Mouse (Mus musculus): ENCODE measurements at regions not wholly inside any gene's neighbourhood (a gene's known extent, or its start where the extent isn't known, plus 50 kb on each side); places are given as distances from the start of the nearest gene placed in this dataset.

DNA sequence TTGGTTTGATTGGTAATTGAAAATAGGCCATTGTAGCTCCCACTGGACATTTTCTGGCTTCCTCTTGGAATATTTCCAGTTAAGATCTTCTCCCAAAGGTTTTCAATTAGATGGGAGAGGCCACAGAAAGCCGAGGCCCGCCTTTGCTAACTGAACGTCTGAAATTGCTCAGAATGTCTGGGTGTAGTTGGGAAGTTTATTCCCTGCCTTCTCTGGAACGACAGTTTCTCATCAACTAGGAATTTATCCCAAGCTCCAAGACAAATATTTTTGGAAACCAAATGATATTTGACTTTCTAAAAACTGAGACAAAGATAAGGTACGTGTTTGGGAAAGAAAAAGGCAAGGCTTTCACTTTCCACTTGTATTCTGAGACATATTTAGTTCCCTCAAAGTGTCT is 414.4 kb downstream of the Ttll7 start:
- DNase-seq (ENCODE audit: low spot score in 2 of 2): no peak

DNA sequence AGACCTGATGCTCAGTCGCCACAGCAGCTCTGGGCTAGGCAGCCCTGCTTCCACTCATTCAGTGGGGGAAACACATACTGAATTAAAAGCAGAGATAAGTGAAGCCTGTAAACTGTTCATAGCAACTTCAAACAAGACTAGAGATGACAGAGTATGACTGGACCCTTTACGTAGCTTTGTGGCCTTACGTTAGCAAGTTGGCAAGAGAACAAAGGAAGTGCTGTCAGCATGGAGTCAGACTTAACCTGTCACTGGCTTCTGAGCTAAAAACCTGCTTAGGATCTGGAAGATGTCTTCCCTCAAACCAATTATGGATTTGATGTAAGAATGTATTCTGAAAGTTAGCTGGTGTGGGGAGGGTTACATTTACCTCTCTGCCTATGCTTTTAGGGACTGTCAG is 421.3 kb downstream of the Ttll7 start:
- DNase-seq (ENCODE audit: low spot score in 2 of 2): no peak

DNA sequence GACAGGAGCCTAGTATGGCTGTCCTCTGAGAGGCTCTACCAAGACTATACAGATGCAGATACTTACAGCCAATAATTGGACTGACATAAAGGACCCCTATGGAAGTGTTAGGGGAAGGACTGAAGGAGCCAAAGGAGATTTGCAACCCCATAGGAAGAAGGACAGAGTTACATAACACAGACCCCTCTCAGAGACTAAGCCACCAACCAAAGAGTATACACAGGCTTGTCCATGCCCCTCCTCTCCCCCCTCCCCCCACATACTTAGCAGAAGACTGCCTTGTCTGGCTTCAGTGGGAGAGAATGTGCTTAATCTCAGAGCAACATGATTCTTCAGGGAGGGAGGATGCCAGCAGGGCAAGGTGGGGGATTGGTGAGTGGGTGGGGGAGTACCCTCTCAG is 426.4 kb downstream of the Ttll7 start:
- DNase-seq (ENCODE audit: low spot score in 2 of 2): no peak

DNA sequence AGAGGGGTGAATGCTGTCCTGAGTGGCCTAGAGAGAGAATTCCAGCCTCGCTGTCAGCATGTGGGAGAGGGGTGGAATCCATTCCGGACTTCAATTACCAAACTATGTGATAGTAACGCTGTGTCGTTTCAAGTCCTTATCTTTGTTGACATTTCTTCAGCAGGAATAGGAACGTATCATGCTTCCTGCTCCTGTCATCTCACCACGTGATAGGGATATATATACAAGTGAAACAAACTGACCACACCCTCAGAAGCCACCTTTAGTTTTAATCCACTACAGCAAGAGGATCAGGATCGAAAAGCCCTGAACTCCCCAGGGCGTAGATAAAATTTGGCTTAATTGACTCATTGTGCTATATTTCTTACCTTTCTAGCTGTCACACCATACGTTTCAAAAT is 431.6 kb downstream of the Ttll7 start:
- DNase-seq (ENCODE audit: low spot score in 2 of 2): no peak

DNA sequence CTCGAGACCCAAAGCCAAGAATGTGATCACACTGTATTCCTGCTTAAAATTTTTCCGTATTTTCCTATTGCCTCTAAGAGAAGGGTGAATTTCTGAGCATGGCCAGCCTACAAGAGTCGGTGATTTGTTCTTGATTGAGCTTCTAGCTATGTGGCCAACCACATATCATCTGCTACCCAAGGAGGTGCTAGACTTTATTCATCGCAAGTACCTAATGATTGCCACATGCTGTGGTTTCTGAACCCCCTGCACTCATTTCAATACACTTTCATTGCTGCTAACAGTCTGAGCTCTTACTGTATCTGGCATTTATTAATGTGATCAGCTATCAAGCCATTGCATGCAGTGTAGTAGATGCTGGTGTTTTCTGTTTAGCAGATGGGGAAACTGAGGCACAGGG is 432.2 kb downstream of the Ttll7 start:
- DNase-seq (ENCODE audit: low spot score in 2 of 2): no peak

- no peak for DNase-seq (ENCODE audit: low spot score in 2 of 2)
Measured at GRCm38 (mm10) chr3:147285496-147285895, 433.3 kb downstream of the Ttll7 start.

DNA sequence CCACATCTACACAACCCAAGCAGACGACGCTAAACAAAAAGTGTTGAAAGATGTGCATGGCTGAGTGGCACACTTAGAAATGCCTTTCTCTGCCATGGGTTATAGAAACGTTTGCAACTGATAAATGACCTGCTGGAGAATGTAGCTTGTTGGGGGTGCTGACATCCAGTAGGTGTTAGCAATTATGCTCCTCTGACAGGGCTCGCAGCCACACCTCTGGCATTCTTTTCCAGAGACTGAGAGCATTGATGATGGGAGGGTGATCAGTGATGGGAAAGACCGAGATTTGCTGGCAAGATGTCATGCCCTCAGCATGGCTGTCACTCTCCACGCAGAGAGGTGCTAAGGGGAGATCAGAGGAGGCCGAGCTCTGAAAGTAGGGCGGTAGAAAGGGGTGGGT is 435.3 kb downstream of the Ttll7 start:
- DNase-seq (ENCODE audit: low spot score in 2 of 2): no peak

- DNase-seq (ENCODE audit: low spot score in 2 of 2): no peak
Measured at GRCm38 (mm10) chr3:147291696-147292327, 439.6 kb downstream of the Ttll7 start.

DNA sequence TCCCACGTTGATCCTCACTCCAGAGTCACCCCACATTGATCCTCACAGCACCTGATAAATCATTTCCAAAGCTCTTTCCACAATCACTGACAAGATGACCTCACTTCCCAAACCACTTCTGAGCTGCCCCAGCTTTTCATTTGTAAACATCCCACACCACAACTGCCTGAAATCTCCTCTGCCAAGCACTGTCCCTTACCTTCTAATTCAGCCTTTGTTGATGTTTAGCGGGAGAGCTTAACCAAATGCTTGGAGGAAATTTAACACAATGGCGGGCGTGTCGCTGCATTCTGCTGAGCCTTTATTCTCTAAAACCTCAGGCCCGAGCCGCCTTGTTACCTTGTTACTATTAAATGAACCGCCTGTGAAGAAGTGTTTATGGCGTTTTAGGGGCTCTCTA is 445.9 kb downstream of the Ttll7 start:
- no peak for DNase-seq (ENCODE audit: low spot score in 2 of 2)

DNA sequence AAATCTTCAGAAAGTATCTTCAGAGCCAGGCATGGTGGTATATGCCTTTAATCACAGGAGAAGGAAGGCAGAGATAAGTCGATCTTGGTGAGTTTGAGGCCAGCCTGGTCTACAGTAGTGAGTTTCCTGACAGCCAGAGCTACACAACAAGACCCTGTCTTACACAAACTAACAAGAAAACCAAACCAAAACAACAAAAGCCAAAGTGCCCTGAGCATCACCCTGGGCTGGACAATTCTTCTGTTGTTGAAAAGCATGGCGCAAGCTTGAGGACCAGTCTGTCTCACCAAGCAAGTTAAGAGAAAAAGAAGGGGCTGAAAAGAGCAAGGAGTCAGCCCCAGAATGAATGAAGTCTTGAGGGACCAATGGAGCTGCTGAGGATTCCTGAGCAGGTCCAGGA is 473.4 kb downstream of the Ttll7 start:
- DNase-seq (ENCODE audit: low spot score in 2 of 2): no peak

DNA sequence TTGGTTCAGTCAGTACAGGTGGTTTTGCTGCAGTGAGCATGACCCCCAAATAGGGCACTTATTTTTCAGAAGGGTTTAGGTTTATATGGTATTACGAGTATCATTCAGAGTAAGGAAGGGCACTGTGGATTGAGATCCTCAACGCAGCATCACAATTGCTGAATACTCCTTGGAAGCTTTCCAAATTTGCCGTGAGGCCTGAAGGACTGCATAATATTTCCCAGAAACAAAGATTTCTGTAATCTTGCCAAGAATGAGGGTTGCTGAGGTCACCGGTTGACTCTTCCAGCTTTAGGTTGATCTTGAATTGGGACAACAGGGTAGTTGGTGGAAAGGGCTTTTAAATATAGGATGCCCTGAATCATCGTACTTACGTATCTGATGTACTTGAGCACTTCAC is 482.1 kb downstream of the Ttll7 start:
- no peak for DNase-seq (ENCODE audit: low spot score in 2 of 2)

DNA sequence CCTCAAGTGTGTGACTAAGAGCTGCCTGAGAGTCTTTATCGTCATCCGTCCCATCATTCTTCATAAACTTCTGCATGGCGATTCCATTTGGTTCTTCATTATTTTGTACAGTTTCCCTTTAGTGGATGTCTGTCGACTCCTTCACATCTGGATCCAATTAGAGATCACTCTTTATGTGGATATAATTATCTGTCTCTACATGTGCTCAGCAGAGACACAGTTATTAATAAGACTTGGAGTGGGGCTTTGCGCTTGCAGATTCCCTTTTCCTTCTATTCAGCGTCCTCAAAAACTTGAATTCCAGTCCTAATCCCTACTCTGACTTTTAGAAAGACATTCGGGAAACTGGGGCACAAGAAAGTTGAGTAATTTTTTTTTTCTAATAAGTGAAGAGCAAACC is 483.1 kb downstream of the Ttll7 start:
- no peak for DNase-seq (ENCODE audit: low spot score in 2 of 2)

GRCm38 (mm10) chr3:147339427-147339826 is 487.3 kb downstream of the Ttll7 start:
- DNase-seq (ENCODE audit: low spot score in 2 of 2): no peak

DNA sequence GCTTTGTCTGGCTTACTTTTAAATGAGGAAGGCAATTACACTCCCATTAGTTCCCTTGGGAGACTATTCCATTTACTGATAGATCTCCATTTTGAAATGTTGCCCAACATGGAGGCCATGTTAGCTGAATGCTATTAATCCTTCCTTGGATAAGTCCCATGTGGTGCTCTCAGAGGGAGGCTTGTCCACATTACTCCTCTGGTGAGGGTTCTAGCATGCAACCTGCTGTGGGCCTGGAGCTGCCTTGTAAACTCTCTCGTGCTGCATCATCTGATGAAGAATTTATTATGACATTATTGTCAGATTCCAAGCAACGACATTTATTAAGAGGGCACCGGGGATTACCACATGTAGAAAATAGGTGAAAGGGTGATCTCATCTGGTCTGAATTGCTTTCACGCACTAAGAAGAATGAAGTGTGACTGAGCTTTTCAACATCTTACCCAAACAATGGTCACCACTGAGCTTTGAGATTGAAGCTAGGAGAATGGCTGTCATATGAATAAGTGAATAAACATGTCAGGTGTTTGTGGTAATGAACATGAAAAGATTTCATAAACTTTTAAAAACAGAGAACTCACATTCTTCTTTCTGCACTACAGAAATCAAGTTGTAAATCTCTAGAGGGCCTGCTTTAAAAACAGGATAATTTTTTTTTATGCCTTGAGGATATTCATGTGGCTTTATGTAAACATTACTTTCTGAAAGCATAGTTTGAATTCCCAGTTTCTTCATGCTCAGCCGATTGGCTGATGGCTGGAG is 495.3 kb downstream of the Ttll7 start:
- DNase-seq (ENCODE audit: low spot score in 2 of 2): no peak

GRCm38 (mm10) chr3:147387077-147387476 is 534.9 kb downstream of the Ttll7 start:
- no peak for DNase-seq (ENCODE audit: low spot score in 2 of 2)

GRCm38 (mm10) chr3:147398298-147398697 is 546.1 kb downstream of the Ttll7 start:
- no peak for DNase-seq (ENCODE audit: low spot score in 2 of 2)

GRCm38 (mm10) chr3:147412274-147412673 is 560.1 kb downstream of the Ttll7 start:
- DNase-seq (ENCODE audit: low spot score in 2 of 2): no peak

GRCm38 (mm10) chr3:147416926-147417325 is 564.8 kb downstream of the Ttll7 start:
- no peak for DNase-seq (ENCODE audit: low spot score in 2 of 2)

- no peak for DNase-seq (ENCODE audit: low spot score in 2 of 2)
Measured at GRCm38 (mm10) chr3:147419129-147419528, 567.0 kb downstream of the Ttll7 start.

GRCm38 (mm10) chr3:147422196-147422595 is 570.0 kb downstream of the Ttll7 start:
- no peak for DNase-seq (ENCODE audit: low spot score in 2 of 2)

DNA sequence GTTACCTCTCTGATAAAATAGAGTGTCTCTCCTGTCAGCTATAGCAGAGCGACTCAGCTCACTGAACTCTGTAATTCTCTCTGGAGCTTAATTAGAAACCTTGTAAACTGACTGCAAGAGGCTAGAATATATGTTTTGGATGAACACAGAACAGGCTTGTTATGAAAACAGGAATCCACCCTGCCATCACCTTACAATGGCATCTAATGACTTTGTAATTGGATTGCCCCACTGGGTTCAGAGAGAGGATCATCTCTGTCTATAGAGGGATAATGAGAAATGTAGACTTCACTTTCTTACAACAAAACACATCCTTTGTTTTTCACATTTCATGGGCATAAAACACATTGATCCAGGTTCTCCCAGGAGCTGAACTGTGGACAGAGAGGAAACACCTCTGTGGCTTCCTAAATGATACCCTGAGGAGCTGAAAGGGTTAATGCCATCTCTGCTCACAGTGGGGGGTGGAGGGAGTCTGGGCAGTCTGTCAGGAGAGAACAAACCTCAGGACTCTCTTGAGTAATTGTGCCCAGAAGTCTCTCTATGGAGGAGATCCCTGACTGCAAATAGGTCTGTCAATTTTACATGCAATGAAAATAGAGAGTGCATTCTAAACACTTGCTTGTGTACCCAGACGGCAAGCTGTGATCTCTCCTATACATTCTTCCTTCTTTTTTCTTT is 571.9 kb downstream of the Ttll7 start:
- DNase-seq (ENCODE audit: low spot score in 2 of 2): no peak

- no peak for DNase-seq (ENCODE audit: low spot score in 2 of 2)
Measured at GRCm38 (mm10) chr3:147428837-147429236, 576.7 kb downstream of the Ttll7 start.
